Mouse (Mus musculus) spleen, adult 2 months (tissue): ENCODE measurements around the gene Sptlc2.

ENCODE experiments used
- CTCF ChIP-seq: fragments of 200-500 bp; IDR thresholded peaks from 2 replicates; pipeline ENCODE4 v1.5.1; 2011; ENCODE audit warnings: mild to moderate bottlenecking, inconsistent platforms; ENCODE audit not compliant: insufficient read depth, insufficient read length, insufficient replicate concordance; ENCODE audit errors: extremely low read depth
- POLR2A ChIP-seq: fragments of 200-500 bp; IDR thresholded peaks from 2 replicates; pipeline ENCODE4 v1.6.1; 2011; ENCODE audit warnings: low read depth, low read length, inconsistent platforms

GRCm38 (mm10) chr12:87397811-87398417 lies 9.8 kb upstream of the Sptlc2 start:
- no peak for TF ChIP-seq CTCF
- no peak for TF ChIP-seq POLR2A
